Mouse (Mus musculus): Measurements from ENCODE around the gene Ankrd26.

The Ankrd26 gene

DNA sequence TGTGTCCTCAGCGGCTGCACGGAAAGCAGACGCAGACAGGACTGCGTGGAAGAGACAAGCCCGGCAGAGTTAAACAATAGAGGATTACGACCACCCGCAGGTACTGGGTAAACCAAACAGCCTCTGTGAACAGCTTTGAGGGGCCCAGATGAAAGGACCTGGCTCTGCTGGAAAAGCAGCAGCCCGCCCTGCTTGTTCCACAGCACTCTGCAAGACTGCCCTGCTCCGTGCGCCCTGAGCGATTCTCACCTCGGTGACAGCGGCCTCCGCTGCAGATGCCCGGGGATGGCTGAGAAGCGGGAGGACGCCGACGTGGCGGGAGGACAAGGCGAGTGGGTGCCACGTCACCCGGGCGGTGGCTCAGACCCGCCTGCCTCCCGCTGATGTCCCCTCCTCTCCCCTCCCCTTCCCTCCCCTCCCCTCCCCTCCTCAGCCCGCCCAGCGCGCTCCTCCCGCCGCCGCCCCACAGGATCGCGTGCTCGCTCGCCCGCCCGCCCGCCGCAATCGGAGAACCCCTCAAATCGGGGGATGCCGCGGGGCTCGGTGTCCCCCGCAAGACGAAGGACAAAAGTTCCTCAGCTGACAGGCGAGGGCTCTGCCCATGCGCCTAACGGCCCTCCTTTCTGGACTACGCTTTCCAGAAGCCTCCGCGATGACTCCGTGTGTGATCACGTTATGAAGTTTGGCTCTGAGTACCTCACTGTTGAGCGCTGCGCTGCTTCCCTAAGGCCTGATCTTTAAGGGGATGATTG is 82.9 kb downstream of the Ankrd26 start, which contains the start of gene Zfp9:
Gene Zfp9 (minus strand): TSS at position 364 of the 752 bp plus-strand sequence.
- DNase-seq (ENCODE audit: low read depth, low spot score), result peak; percentile 55

- no peak for DNase-seq (ENCODE audit: low read depth, low spot score)
These were observed 83.9 kb downstream of the Ankrd26 start for GRCm38 (mm10) chr6:118477875-118478785.

GRCm38 (mm10) chr6:118462069-118462705 is 99.8 kb downstream of the Ankrd26 start:
- DNase-seq (ENCODE audit: low read depth, low spot score), result no peak

GRCm38 (mm10) chr6:118457726-118458125 is 104.3 kb downstream of the Ankrd26 start:
- no peak for DNase-seq (ENCODE audit: low read depth, low spot score)

DNA sequence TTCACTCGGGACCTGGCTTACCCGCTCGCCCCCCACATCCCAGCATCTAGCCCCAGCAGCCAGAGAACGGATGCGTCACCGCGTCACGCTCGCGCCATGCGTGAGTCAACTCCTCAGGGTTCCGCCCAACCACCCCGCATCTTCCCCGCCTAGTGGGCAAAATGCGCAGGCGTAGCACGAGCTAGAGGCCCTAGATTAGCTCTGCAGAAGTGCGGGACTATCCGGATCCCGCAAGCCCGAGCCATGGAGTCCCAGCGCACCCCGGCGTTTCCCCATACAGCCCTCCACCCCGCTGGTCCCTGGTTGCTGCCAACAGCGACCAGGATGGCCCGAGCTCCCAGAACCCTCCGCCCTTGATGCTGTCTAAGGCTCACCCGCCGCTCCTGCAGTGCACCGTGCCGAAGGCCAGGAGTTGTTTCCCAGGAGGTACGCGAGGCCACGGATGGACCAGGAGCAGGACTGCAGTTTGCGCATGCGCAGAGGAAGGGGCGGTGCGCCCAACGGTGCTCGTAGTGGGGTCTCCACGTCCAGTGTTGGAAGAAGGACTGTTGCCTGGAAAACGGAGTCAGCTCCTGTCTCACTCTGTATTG is 106.9 kb downstream of the Ankrd26 start, which contains the start of gene Zfp248:
Gene Zfp248 (minus strand): TSS at position 487 of the 590 bp plus-strand sequence.
- peak; percentile 82 for DNase-seq (ENCODE audit: low read depth, low spot score)

- DNase-seq (ENCODE audit: low read depth, low spot score), result no peak
These were observed 107.6 kb downstream of the Ankrd26 start for GRCm38 (mm10) chr6:118454452-118454851.
